Mouse (Mus musculus): ENCODE results near the gene Polr2f. TPM values are rescaled to one million over a fixed set of nuclear protein-coding genes. Genes with fewer than 3 reads are reported as not detected.

Gene Polr2f
- polyA plus RNA-seq (2012; rRNA removed), result 116 and 192 TPM in 2 replicates
- 326 and 334 TPM in 2 replicates for polyA plus RNA-seq (2014; fragmentation: Nextera tagmentation; extraction: Ambion mirVana)

- peak within 1 kb of the TSS; percentile 96 for H3K4me2 ChIP-seq (replicated peaks; ENCODE audit: low read depth, low read length, severe bottlenecking)
- ATAC-seq (ENCODE audit: low FRiP score, low read depth) (peak; percentile 90), DNase-seq (ENCODE audit: low spot score) (peak; percentile 95)
- 0 out of 2 replicates have a peak, but pooled peaks cover 8% of the 10 kb centered on the region for H3K4me1 ChIP-seq (ENCODE audit: control insufficient read depth, insufficient read depth, low read length)
- H3K4me3 ChIP-seq (replicated peaks; ENCODE audit: low read length), result peak within 1 kb of the TSS; percentile 88
- H3K9me3 ChIP-seq (ENCODE audit: control insufficient read depth, low read length), result no peaks in the 10 kb centered on the region
- no peaks in the 10 kb centered on the region for H3K27me3 ChIP-seq (ENCODE audit: control insufficient read depth, insufficient read depth, low read length)
- under 1% methylated on average over 57 of the region's 57 CpGs for whole genome bisulfite sequencing
- TF ChIP-seq POLR2A (IDR thresholded peaks at IDR 0.05; ENCODE audit: borderline replicate concordance, extremely low read depth, insufficient read depth, insufficient read length), result no peak
- H3K9ac ChIP-seq (ENCODE audit: low read depth, low read length, severe bottlenecking), result peak within 1 kb of the TSS; percentile 68
- no peak within 1 kb of the TSS for H3K27ac ChIP-seq (replicated peaks; ENCODE audit: low read depth, low read length)
- H3K36me3 ChIP-seq (ENCODE audit: control insufficient read depth, insufficient read depth, low read length), result peaks cover 17% of the 10 kb centered on the region
Observed at GRCm38 (mm10) chr15:79140866-79141565, at the start of gene Polr2f, which contains the start of gene 1700088E04Rik. TSS of gene Polr2f (plus strand) at chr15:79141009. TSS of gene 1700088E04Rik (minus strand) at chr15:79141253.

- no peak for DNase-seq (ENCODE audit: low spot score)
- Histone ChIP-seq H3K4me1 (ENCODE audit: control insufficient read depth, insufficient read depth, low read length) (no peaks in the 10 kb centered on the region; the same call in 1 of the 2 replicates), H3K27me3 (ENCODE audit: control insufficient read depth, insufficient read depth, low read length) (no peaks in the 10 kb centered on the region), H3K9me3 (ENCODE audit: control insufficient read depth, low read length) (no peaks in the 10 kb centered on the region), H3K27ac (replicated peaks; ENCODE audit: low read depth, low read length) (no peak overlapping the region), H3K36me3 (ENCODE audit: control insufficient read depth, insufficient read depth, low read length) (peaks cover 87% of the 10 kb centered on the region), H3K9ac (ENCODE audit: low read depth, low read length, severe bottlenecking) (no peak overlapping the region), H3K4me3 (replicated peaks; ENCODE audit: low read length) (no peak overlapping the region), H3K4me2 (replicated peaks; ENCODE audit: low read depth, low read length, severe bottlenecking) (no peak overlapping the region)
- ATAC-seq (ENCODE audit: low FRiP score, low read depth), result no peak
- no peak for TF ChIP-seq POLR2A (IDR thresholded peaks at IDR 0.05; ENCODE audit: borderline replicate concordance, extremely low read depth, insufficient read depth, insufficient read length)
- 91% methylated on average over 6 of the region's 6 CpGs for WGBS
Observed at GRCm38 (mm10) chr15:79092284-79092683, 48.5 kb upstream of the Polr2f start.

GRCm38 (mm10) chr15:79093083-79093839 is 47.5 kb upstream of the Polr2f start:
- no peak overlapping the region for H3K9ac ChIP-seq (ENCODE audit: low read depth, low read length, severe bottlenecking)
- DNase-seq (ENCODE audit: low spot score) (no peak), ATAC-seq (ENCODE audit: low FRiP score, low read depth) (no peak)
- H3K36me3 ChIP-seq (ENCODE audit: control insufficient read depth, insufficient read depth, low read length), result peaks cover 78% of the 10 kb centered on the region
- no peaks in the 10 kb centered on the region for H3K27me3 ChIP-seq (ENCODE audit: control insufficient read depth, insufficient read depth, low read length)
- H3K4me1 ChIP-seq (ENCODE audit: control insufficient read depth, insufficient read depth, low read length), result peaks cover 4% of the 10 kb centered on the region
- no peaks in the 10 kb centered on the region for H3K9me3 ChIP-seq (ENCODE audit: control insufficient read depth, low read length)
- TF ChIP-seq POLR2A (IDR thresholded peaks at IDR 0.05; ENCODE audit: borderline replicate concordance, extremely low read depth, insufficient read depth, insufficient read length), result no peak
- 68% methylated on average over 7 of the region's 7 CpGs for WGBS
- no peak overlapping the region for H3K4me2 ChIP-seq (replicated peaks; ENCODE audit: low read depth, low read length, severe bottlenecking)
- H3K27ac ChIP-seq (replicated peaks; ENCODE audit: low read depth, low read length), result no peak overlapping the region
- H3K4me3 ChIP-seq (replicated peaks; ENCODE audit: low read length), result no peak overlapping the region

GRCm38 (mm10) chr15:79095483-79095882 is 45.3 kb upstream of the Polr2f start:
- DNase-seq (ENCODE audit: low spot score) (no peak), ATAC-seq (ENCODE audit: low FRiP score, low read depth) (no peak)
- Histone ChIP-seq H3K4me1 (ENCODE audit: control insufficient read depth, insufficient read depth, low read length) (peaks cover 4% of the 10 kb centered on the region), H3K9me3 (ENCODE audit: control insufficient read depth, low read length) (no peaks in the 10 kb centered on the region), H3K9ac (ENCODE audit: low read depth, low read length, severe bottlenecking) (no peak overlapping the region), H3K4me3 (replicated peaks; ENCODE audit: low read length) (no peak overlapping the region), H3K36me3 (ENCODE audit: control insufficient read depth, insufficient read depth, low read length) (peaks cover 57% of the 10 kb centered on the region), H3K27me3 (ENCODE audit: control insufficient read depth, insufficient read depth, low read length) (no peaks in the 10 kb centered on the region), H3K4me2 (replicated peaks; ENCODE audit: low read depth, low read length, severe bottlenecking) (no peak overlapping the region), H3K27ac (replicated peaks; ENCODE audit: low read depth, low read length) (no peak overlapping the region)
- no peak for TF ChIP-seq POLR2A (IDR thresholded peaks at IDR 0.05; ENCODE audit: borderline replicate concordance, extremely low read depth, insufficient read depth, insufficient read length)
- WGBS, result 95% methylated on average over 5 of the region's 5 CpGs

GRCm38 (mm10) chr15:79096556-79096955 is 44.3 kb upstream of the Polr2f start:
- H3K9ac ChIP-seq (ENCODE audit: low read depth, low read length, severe bottlenecking), result no peak overlapping the region
- peaks cover 4% of the 10 kb centered on the region for H3K4me1 ChIP-seq (ENCODE audit: control insufficient read depth, insufficient read depth, low read length)
- no peak overlapping the region for H3K4me3 ChIP-seq (replicated peaks; ENCODE audit: low read length)
- DNase-seq (ENCODE audit: low spot score), result no peak
- TF ChIP-seq POLR2A (IDR thresholded peaks at IDR 0.05; ENCODE audit: borderline replicate concordance, extremely low read depth, insufficient read depth, insufficient read length), result no peak
- 70% methylated on average over 3 of the region's 3 CpGs for WGBS
- H3K36me3 ChIP-seq (ENCODE audit: control insufficient read depth, insufficient read depth, low read length), result peaks cover 46% of the 10 kb centered on the region
- no peaks in the 10 kb centered on the region for H3K9me3 ChIP-seq (ENCODE audit: control insufficient read depth, low read length)
- no peak overlapping the region for H3K4me2 ChIP-seq (replicated peaks; ENCODE audit: low read depth, low read length, severe bottlenecking)
- no peak overlapping the region for H3K27ac ChIP-seq (replicated peaks; ENCODE audit: low read depth, low read length)
- no peaks in the 10 kb centered on the region for H3K27me3 ChIP-seq (ENCODE audit: control insufficient read depth, insufficient read depth, low read length)
- no peak for ATAC-seq (ENCODE audit: low FRiP score, low read depth)

All from limb, embryonic 14.5 days (tissue).